Mouse (Mus musculus): ENCODE data around the gene Tmem120b.

The Tmem120b gene

GRCm38 (mm10) chr5:123068115-123068514, at the start of gene Tmem120b:
TSS of gene Tmem120b (plus strand) at chr5:123068415.
- DNase-seq: no peak

DNA sequence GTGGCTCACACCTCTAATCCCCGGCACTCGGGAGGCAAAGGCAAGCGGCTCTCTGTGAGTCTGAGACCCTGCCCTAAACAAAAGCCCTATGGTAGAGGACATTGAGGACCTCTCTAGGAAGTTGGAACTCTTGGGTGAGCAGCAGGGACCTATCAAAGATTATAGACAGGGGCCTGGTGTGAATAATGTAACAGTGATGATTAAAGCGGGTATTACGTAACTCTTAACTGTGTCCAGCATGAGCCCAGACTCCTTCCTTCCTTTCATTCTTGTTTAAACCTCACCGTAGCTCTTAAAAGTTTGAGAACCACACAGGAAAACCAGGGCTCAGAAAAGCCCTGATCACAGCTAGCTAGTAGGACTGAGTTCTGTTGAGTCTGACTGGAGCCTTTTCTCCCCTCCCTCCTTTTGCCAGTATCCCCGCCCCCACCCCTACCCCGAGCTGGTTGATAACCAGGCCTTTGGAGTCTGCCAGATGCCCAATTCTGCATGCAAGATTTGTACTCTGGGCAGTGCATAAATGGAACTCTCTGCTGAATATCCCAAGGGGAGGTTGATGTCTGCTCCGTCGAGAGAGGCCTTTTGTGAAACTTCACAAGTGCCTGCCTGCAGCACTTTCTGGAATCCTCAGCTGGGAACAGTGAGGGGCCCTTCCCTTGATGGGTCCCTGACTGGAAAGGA, 48.7 kb upstream of the Tmem120b start:
- no peak for DNase-seq

GRCm38 (mm10) chr5:123020426-123020825, 47.8 kb upstream of the Tmem120b start:
- DNase-seq: no peak

DNA sequence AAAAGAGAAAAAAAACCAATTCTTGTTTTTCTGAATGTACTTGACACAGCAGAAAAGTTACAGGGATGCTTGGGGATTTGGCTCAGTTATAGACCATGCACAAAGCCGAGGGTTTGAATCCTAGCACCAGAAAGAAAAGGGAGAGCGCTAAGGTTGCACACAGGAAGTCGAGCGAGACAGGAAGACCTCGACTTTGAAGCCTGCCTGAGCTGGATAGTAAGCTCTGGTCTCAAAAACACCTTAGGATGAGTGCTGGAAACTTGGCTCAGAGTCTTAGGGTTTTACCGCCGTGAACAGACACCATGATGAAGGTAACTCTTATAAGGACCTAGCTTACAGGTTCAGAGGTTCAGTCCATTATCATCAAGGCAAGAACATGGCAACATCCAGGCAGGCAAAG, 46.8 kb upstream of the Tmem120b start:
- DNase-seq: no peak

- DNase-seq: peak; percentile 68 to 78
Observed at GRCm38 (mm10) chr5:123023049-123023448, 45.2 kb upstream of the Tmem120b start.

GRCm38 (mm10) chr5:123024312-123024711, 43.9 kb upstream of the Tmem120b start:
- DNase-seq: no peak

- peak in 1 of 2 experiments; percentile 26 for DNase-seq
Observed at GRCm38 (mm10) chr5:123024965-123025573, 43.1 kb upstream of the Tmem120b start.

- DNase-seq: peak in 1 of 2 experiments; percentile 69
Observed at GRCm38 (mm10) chr5:123026414-123026813, 41.8 kb upstream of the Tmem120b start.

- peak; percentile 42 to 69 for DNase-seq
Observed at GRCm38 (mm10) chr5:123027436-123027835, 40.8 kb upstream of the Tmem120b start.

- no peak for DNase-seq
Observed at GRCm38 (mm10) chr5:123029729-123030128, 38.5 kb upstream of the Tmem120b start.

- DNase-seq: no peak
Observed at GRCm38 (mm10) chr5:123031312-123031711, 36.9 kb upstream of the Tmem120b start.

- DNase-seq: peak; percentile 43 to 56
Observed at GRCm38 (mm10) chr5:123033646-123034160, 34.5 kb upstream of the Tmem120b start.

GRCm38 (mm10) chr5:123035089-123035488, 33.1 kb upstream of the Tmem120b start:
- no peak for DNase-seq

DNA sequence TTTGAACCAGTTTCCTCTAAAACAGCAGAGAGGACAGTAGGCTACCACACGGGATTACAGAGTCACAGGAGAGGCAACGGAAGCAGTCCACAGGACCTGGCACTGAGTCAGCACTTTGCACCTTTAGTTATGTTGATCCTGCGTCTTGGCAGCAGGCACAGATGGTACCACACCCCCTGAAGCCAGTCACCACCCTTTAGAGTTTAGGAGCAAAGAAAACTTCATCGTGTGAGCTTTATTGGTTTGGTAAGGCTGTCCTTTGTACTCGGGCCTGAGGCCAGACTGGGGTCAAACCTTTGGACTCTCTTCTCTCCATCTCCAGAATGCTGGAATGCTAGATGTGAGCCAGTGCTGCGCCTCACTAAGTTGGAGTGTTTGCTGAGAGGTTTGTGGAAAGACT, 32.7 kb upstream of the Tmem120b start:
- DNase-seq: peak; percentile 92 to 95

- no peak for DNase-seq
Observed at GRCm38 (mm10) chr5:123038115-123038514, 30.1 kb upstream of the Tmem120b start.

DNA sequence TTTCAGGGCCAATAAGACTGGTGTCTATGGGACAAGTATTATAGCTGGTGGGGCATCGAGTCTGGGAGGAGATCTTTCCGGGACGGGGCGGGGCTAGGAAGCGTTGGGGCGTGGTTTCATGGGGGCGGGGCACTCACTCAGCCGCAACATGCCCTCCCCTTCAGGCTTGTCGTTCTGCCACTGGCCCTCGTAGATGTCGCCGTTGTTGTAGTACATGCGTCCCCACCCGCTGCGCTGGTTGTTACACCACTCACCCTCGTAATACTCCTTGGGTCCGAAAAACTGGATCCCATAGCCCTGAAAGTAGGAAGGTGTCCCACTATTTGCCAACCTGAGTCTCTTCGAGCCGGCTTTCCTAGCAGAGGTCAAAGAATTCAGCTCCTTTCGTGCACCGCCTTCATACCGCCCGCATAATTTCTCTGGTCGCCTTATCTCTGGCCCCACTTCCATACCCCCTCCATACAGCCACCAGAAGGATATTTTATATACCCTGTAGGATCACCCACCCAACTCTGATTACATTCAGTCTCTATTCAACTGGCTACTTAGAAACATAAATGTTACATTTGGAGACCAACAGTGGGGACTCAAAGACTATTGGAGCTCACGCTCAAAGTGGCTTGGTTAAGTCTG, 29.0 kb upstream of the Tmem120b start:
- peak; percentile 83 to 89 for DNase-seq

GRCm38 (mm10) chr5:123040796-123041195, 27.4 kb upstream of the Tmem120b start:
- DNase-seq: no peak

GRCm38 (mm10) chr5:123043856-123044255, 24.4 kb upstream of the Tmem120b start:
- peak in 1 of 2 experiments; percentile 57 for DNase-seq

DNA sequence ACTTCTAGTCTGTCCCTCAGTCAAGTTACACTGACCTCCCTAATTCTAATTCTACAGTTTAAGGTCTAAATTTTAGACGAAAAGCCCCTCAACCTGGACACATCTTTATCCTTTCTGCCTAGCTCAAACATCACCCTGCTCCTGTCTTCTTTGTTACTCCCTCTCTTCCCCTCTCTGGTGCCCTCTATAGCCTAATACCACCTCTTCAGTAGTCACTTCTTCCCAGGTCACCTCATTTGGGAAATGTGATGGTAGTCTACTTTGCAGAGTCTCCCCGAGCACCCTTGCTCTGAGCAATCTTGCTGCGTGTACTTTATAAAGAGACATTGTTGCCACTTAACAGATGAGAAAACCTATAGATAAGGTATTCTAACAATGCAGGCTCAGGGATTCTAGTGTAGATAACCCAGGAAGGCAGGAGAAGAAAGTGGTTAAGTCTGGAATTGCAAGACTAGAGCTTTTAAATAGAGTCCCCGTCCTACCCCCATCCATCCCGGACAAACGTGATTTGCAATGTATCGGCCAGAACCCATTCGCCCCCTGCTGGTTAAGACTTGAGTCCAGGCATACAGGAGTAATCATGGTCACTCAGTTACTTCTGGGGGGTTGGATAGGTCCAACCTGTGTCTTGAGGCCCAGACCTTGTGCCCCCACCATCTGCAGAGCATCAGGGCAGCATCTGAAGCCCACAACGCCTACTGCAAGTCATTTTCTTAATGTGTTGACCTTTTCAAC, 22.5 kb upstream of the Tmem120b start:
- DNase-seq: peak; percentile 68 to 79

GRCm38 (mm10) chr5:123046916-123047315, 21.3 kb upstream of the Tmem120b start, which contains the start of gene Morn3:
TSS of gene Morn3 (minus strand) at chr5:123047016.
- DNase-seq: no peak

- no peak for DNase-seq
Observed at GRCm38 (mm10) chr5:123049271-123049670, 18.9 kb upstream of the Tmem120b start.

DNA sequence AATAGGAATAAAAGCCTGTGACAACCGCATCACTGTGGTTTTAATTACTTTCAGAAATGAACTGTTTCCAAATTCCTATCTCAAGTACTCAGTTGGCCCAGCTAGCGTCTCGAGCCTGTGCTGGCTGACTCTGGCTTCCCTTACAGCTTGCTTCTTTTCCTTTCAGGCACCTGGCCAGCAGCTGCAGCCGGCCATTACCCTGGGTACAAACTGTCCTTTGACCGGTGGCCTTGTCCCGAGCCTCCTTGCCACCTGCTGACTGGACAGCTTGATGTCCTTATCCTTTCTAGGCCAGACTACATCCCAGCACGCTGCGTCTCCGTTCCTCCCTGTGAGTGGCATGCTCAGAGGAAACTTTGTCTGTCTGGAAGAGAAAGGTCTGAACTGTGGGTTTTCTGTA, 17.3 kb upstream of the Tmem120b start:
- peak; percentile 63 to 81 for DNase-seq

- DNase-seq: no peak
Observed at GRCm38 (mm10) chr5:123051736-123052135, 16.5 kb upstream of the Tmem120b start.
